Mouse (Mus musculus): ENCODE results near the gene Wdr73.

GRCm38 (mm10) chr7:80917916-80918465 lies 16.9 kb upstream of the Wdr73 start:
- no peak for TF ChIP-seq SIN3A (IDR thresholded peaks at IDR 0.05; ENCODE audit: low read length)
- TF ChIP-seq POLR2A (IDR thresholded peaks at IDR 0.05; ENCODE audit: low read depth, low read length) = no peak
- no peak for TF ChIP-seq HCFC1 (IDR thresholded peaks at IDR 0.05; ENCODE audit: low read depth, low read length)
- no peak for TF ChIP-seq CHD2 (IDR thresholded peaks at IDR 0.05; ENCODE audit: low read length)
- TF ChIP-seq MAX (IDR thresholded peaks at IDR 0.05; ENCODE audit: low read length) = no peak
- TF ChIP-seq MEF2A (IDR thresholded peaks at IDR 0.05; ENCODE audit: borderline replicate concordance, low read depth, low read length) = no peak

Data from CH12.LX (cell line).